Mouse (Mus musculus): ENCODE results near the gene Sap25. TPM values are rescaled to one million over a fixed set of nuclear protein-coding genes. Genes with fewer than 3 reads are reported as not detected.

Gene Sap25
- 3.9 and 4.1 TPM in 2 replicates for polyA plus RNA-seq (2015; fragmentation: Nextera tagmentation; extraction: Ambion mirVana)

- H3K4me2 ChIP-seq, result no peak within 1 kb of the TSS
- 80% methylated on average over 19 of the region's 19 CpGs for WGBS
- no peak for ATAC-seq (ENCODE audit: extremely low read depth, insufficient number of reproducible peaks, low FRiP score, low TSS enrichment)
- H3K36me3 ChIP-seq, result peaks cover 70% of the 10 kb centered on the region
- H3K4me3 ChIP-seq, result no peak within 1 kb of the TSS
- H3K27ac ChIP-seq (replicated peaks), result no peak within 1 kb of the TSS
- H3K4me1 ChIP-seq, result peaks cover 18% of the 10 kb centered on the region
- H3K27me3 ChIP-seq (replicated peaks), result peaks cover 38% of the 10 kb centered on the region
- H3K9ac ChIP-seq, result no peak within 1 kb of the TSS
- no peaks in the 10 kb centered on the region for H3K9me3 ChIP-seq
Measured at GRCm38 (mm10) chr5:137641054-137641453, at the start of gene Sap25. Sap25 (plus strand) TSS chr5:137641334.

- 72% methylated on average over 7 of the region's 7 CpGs for WGBS
- ATAC-seq (ENCODE audit: extremely low read depth, insufficient number of reproducible peaks, low FRiP score, low TSS enrichment), result no peak
- no peaks in the 10 kb centered on the region for H3K9me3 ChIP-seq
Measured at GRCm38 (mm10) chr5:137595921-137596320, 45.2 kb upstream of the Sap25 start.

GRCm38 (mm10) chr5:137596601-137597261 lies 44.4 kb upstream of the Sap25 start:
- no peaks in the 10 kb centered on the region for H3K27me3 ChIP-seq (replicated peaks)
- peak overlapping the region; percentile 33 for H3K4me2 ChIP-seq
- no peak for ATAC-seq (ENCODE audit: extremely low read depth, insufficient number of reproducible peaks, low FRiP score, low TSS enrichment)
- H3K4me3 ChIP-seq, result 0 out of 2 replicates have a peak overlapping the region, but pooled peaks have one; percentile 6
- no peak overlapping the region for H3K27ac ChIP-seq (replicated peaks)
- H3K9me3 ChIP-seq, result no peaks in the 10 kb centered on the region
- no peak overlapping the region for H3K9ac ChIP-seq
- H3K36me3 ChIP-seq, result peaks cover 25% of the 10 kb centered on the region
- H3K4me1 ChIP-seq, result peaks cover 13% of the 10 kb centered on the region
- 34% methylated on average over 30 of the region's 30 CpGs for WGBS

More at GRCm38 (mm10) chr5:137595921-137596320, 45.2 kb upstream of the Sap25 start:
- Histone ChIP-seq H3K4me1 (peaks cover 12% of the 10 kb centered on the region), H3K4me2 (no peak overlapping the region), H3K27me3 (replicated peaks) (no peaks in the 10 kb centered on the region), H3K36me3 (peaks cover 25% of the 10 kb centered on the region), H3K27ac (replicated peaks) (no peak overlapping the region), H3K9ac (no peak overlapping the region), H3K4me3 (no peak overlapping the region)

GRCm38 (mm10) chr5:137597625-137598024 lies 43.5 kb upstream of the Sap25 start:
- no peak overlapping the region for H3K9ac ChIP-seq
- H3K4me2 ChIP-seq, result no peak overlapping the region
- H3K4me3 ChIP-seq, result no peak overlapping the region
- H3K4me1 ChIP-seq, result peaks cover 21% of the 10 kb centered on the region
- no peaks in the 10 kb centered on the region for H3K27me3 ChIP-seq (replicated peaks)
- no peaks in the 10 kb centered on the region for H3K9me3 ChIP-seq
- no peak for ATAC-seq (ENCODE audit: extremely low read depth, insufficient number of reproducible peaks, low FRiP score, low TSS enrichment)
- 92% methylated on average over 6 of the region's 6 CpGs for WGBS
- H3K36me3 ChIP-seq, result peaks cover 25% of the 10 kb centered on the region
- H3K27ac ChIP-seq (replicated peaks), result no peak overlapping the region

- Histone ChIP-seq H3K4me1 (peaks cover 27% of the 10 kb centered on the region), H3K27me3 (replicated peaks) (no peaks in the 10 kb centered on the region), H3K27ac (replicated peaks) (no peak overlapping the region), H3K4me3 (no peak overlapping the region), H3K9ac (no peak overlapping the region), H3K9me3 (no peaks in the 10 kb centered on the region), H3K4me2 (no peak overlapping the region), H3K36me3 (peaks cover 25% of the 10 kb centered on the region)
- WGBS, result 54% methylated on average over 2 of the region's 2 CpGs
- no peak for ATAC-seq (ENCODE audit: extremely low read depth, insufficient number of reproducible peaks, low FRiP score, low TSS enrichment)
Measured at GRCm38 (mm10) chr5:137598100-137598826, 42.9 kb upstream of the Sap25 start.

- Histone ChIP-seq H3K9ac (peak overlapping the region; percentile 87), H3K4me1 (peaks cover 34% of the 10 kb centered on the region), H3K4me3 (peak overlapping the region; percentile 72), H3K27me3 (replicated peaks) (no peaks in the 10 kb centered on the region), H3K9me3 (no peaks in the 10 kb centered on the region), H3K27ac (replicated peaks) (no peak overlapping the region), H3K36me3 (peaks cover 33% of the 10 kb centered on the region), H3K4me2 (peak overlapping the region; percentile 80)
- 54% methylated on average over 9 of the region's 9 CpGs for WGBS
- ATAC-seq (ENCODE audit: extremely low read depth, insufficient number of reproducible peaks, low FRiP score, low TSS enrichment), result no peak
Measured at GRCm38 (mm10) chr5:137599600-137599999, 41.5 kb upstream of the Sap25 start.

- 0 out of 2 replicates have a peak overlapping the region, but pooled peaks have one; percentile 87 for H3K27ac ChIP-seq (replicated peaks)
- no peaks in the 10 kb centered on the region for H3K9me3 ChIP-seq
- peak overlapping the region; percentile 87 for H3K9ac ChIP-seq
- H3K36me3 ChIP-seq, result peaks cover 40% of the 10 kb centered on the region
- peaks cover 34% of the 10 kb centered on the region for H3K4me1 ChIP-seq
- WGBS, result under 1% methylated on average over 19 of the region's 19 CpGs
- no peaks in the 10 kb centered on the region for H3K27me3 ChIP-seq (replicated peaks)
- peak overlapping the region; percentile 72 for H3K4me3 ChIP-seq
- ATAC-seq (ENCODE audit: extremely low read depth, insufficient number of reproducible peaks, low FRiP score, low TSS enrichment), result peak; percentile 63; the same call in 1 of the 2 replicates
- H3K4me2 ChIP-seq, result peak overlapping the region; percentile 80
Measured at GRCm38 (mm10) chr5:137600281-137600618, 40.9 kb upstream of the Sap25 start.

GRCm38 (mm10) chr5:137600619-137601364 lies 40.3 kb upstream of the Sap25 start, which contains the start of gene Mospd3:
Mospd3 (minus strand) TSS chr5:137601058.
- H3K4me3 ChIP-seq, result peak within 1 kb of the TSS; percentile 72
- WGBS, result under 1% methylated on average over 41 of the region's 41 CpGs

GRCm38 (mm10) chr5:137601365-137601729 lies 39.8 kb upstream of the Sap25 start:
- Histone ChIP-seq H3K4me3 (peak overlapping the region; percentile 72), H3K27ac (replicated peaks) (peak overlapping the region; percentile 87), H3K9me3 (no peaks in the 10 kb centered on the region), H3K4me1 (peaks cover 34% of the 10 kb centered on the region), H3K9ac (peak overlapping the region; percentile 86), H3K36me3 (peaks cover 46% of the 10 kb centered on the region), H3K27me3 (replicated peaks) (no peaks in the 10 kb centered on the region), H3K4me2 (peak overlapping the region; percentile 80)
- under 1% methylated on average over 22 of the region's 22 CpGs for WGBS
- ATAC-seq (ENCODE audit: extremely low read depth, insufficient number of reproducible peaks, low FRiP score, low TSS enrichment), result no peak

More at GRCm38 (mm10) chr5:137600619-137601364, 40.3 kb upstream of the Sap25 start, which contains the start of gene Mospd3:
- Histone ChIP-seq H3K36me3 (peaks cover 42% of the 10 kb centered on the region), H3K27me3 (replicated peaks) (no peaks in the 10 kb centered on the region), H3K4me2 (peak within 1 kb of the TSS; percentile 80), H3K27ac (replicated peaks) (peak within 1 kb of the TSS; percentile 87), H3K9me3 (no peaks in the 10 kb centered on the region), H3K9ac (peak within 1 kb of the TSS; percentile 87), H3K4me1 (peaks cover 34% of the 10 kb centered on the region)
- peak; percentile 92 for ATAC-seq (ENCODE audit: extremely low read depth, insufficient number of reproducible peaks, low FRiP score, low TSS enrichment)

- peak overlapping the region; percentile 31 for H3K4me3 ChIP-seq
- H3K4me1 ChIP-seq, result peaks cover 62% of the 10 kb centered on the region
- 28% methylated on average over 26 of the region's 26 CpGs for WGBS
Measured at GRCm38 (mm10) chr5:137607860-137608653, 33.1 kb upstream of the Sap25 start.

More at GRCm38 (mm10) chr5:137607860-137608653, 33.1 kb upstream of the Sap25 start:
- peaks cover 15% of the 10 kb centered on the region; the same call in 1 of the 2 replicates for H3K27me3 ChIP-seq (replicated peaks)
- ATAC-seq (ENCODE audit: extremely low read depth, insufficient number of reproducible peaks, low FRiP score, low TSS enrichment), result no peak
- peak overlapping the region; percentile 67 for H3K4me2 ChIP-seq
- H3K9ac ChIP-seq, result peak overlapping the region; percentile 72
- no peak overlapping the region for H3K27ac ChIP-seq (replicated peaks)
- peaks cover 43% of the 10 kb centered on the region for H3K36me3 ChIP-seq
- no peaks in the 10 kb centered on the region for H3K9me3 ChIP-seq

Data from heart, embryonic 13.5 days (tissue).